Mouse (Mus musculus) bone marrow macrophage, adult 2 months (primary cell): ENCODE results near the gene Krt23. TPM values are rescaled to one million over a fixed set of nuclear protein-coding genes. Genes with fewer than 3 reads are reported as not detected.
A peak's percentile ranks its signal among the peaks of the same experiment; 100 is the strongest.

Experiments
- H3K27ac ChIP-seq: 2 replicates; pipeline ENCODE4 v1.5.1; 2012; ENCODE audit warnings: low read depth, low read length; ENCODE audit not compliant: insufficient read depth
- H3K4me1 ChIP-seq: 2 replicates; pipeline ENCODE4 v1.6.1; 2012; ENCODE audit warnings: low read length; ENCODE audit not compliant: control insufficient read depth, insufficient read depth
- H3K4me3 ChIP-seq: 2 replicates; pipeline ENCODE4 v1.5.1; 2012; ENCODE audit warnings: mild to moderate bottlenecking, low read length, moderate library complexity; ENCODE audit not compliant: insufficient read depth
- CTCF ChIP-seq: IDR thresholded peaks from 2 replicates; pipeline ENCODE4 v1.5.1; 2012; ENCODE audit warnings: low read depth, mild to moderate bottlenecking, low read length, moderate library complexity
- POLR2A ChIP-seq: IDR thresholded peaks from 2 replicates; pipeline ENCODE4 v1.6.1; 2012; ENCODE audit warnings: mild to moderate bottlenecking, low read depth, low read length, borderline replicate concordance
- polyA plus RNA-seq: library from polyadenylated mRNA; stranded (reverse); fragments of >200 nt; gene quantifications from 2 replicates; pipeline ENCODE4 v1.2.4, GENCODE M21; 2012; ENCODE audit not compliant: missing spikeins, insufficient read depth, insufficient read length

The Krt23 gene
- polyA plus RNA-seq, 1 experiment, result not detected

GRCm38 (mm10) chr11:99474981-99475380 lies 18.0 kb downstream of the Krt23 start:
- no peaks in the 10 kb centered on the region for H3K4me1 ChIP-seq
- H3K4me3 ChIP-seq, result no peak overlapping the region
- no peak overlapping the region for H3K27ac ChIP-seq
- TF ChIP-seq POLR2A (no peak), CTCF (no peak)

GRCm38 (mm10) chr11:99473433-99473832 lies 19.5 kb downstream of the Krt23 start:
- Histone ChIP-seq H3K4me1 (no peaks in the 10 kb centered on the region), H3K4me3 (no peak overlapping the region), H3K27ac (no peak overlapping the region)
- TF ChIP-seq CTCF, result no peak
- no peak for TF ChIP-seq POLR2A

- Histone ChIP-seq H3K4me3 (no peak overlapping the region), H3K27ac (no peak overlapping the region), H3K4me1 (no peaks in the 10 kb centered on the region)
- TF ChIP-seq POLR2A, result no peak
- no peak for TF ChIP-seq CTCF
Measured at GRCm38 (mm10) chr11:99472405-99472804, 20.5 kb downstream of the Krt23 start.

- no peak for TF ChIP-seq POLR2A
- no peak for TF ChIP-seq CTCF
- no peak overlapping the region for H3K4me3 ChIP-seq
- no peak overlapping the region for H3K27ac ChIP-seq
- no peaks in the 10 kb centered on the region for H3K4me1 ChIP-seq
Measured at GRCm38 (mm10) chr11:99471946-99472345, 21.0 kb downstream of the Krt23 start.

GRCm38 (mm10) chr11:99469228-99469627 lies 23.7 kb downstream of the Krt23 start:
- Histone ChIP-seq H3K27ac (no peak overlapping the region), H3K4me1 (no peaks in the 10 kb centered on the region), H3K4me3 (no peak overlapping the region)
- TF ChIP-seq CTCF (no peak), POLR2A (no peak)

DNA sequence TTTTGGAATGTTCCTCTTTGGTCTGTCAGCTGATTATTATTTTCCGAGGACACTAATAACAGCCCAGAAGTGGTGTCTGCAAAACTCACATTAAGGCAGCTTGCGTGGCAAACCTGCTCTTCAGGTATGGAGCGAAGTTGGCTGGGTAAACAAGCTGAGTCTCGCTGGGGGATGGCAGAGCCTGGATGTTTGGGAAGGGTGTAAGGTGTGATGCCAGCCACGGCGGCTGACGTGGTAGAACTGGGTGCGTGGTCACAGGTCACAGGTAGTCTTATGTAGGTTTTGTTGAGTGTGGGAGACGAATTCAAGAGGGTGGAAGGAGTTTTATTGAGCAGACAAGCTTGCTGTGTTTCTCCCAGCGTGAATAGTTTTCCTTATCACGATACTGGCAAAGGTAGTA lies 24.4 kb downstream of the Krt23 start:
- TF ChIP-seq CTCF (no peak), POLR2A (no peak)
- H3K4me3 ChIP-seq, result no peak overlapping the region
- no peaks in the 10 kb centered on the region for H3K4me1 ChIP-seq
- no peak overlapping the region for H3K27ac ChIP-seq

GRCm38 (mm10) chr11:99466316-99466715 lies 26.6 kb downstream of the Krt23 start:
- no peak for TF ChIP-seq CTCF
- no peak for TF ChIP-seq POLR2A
- no peaks in the 10 kb centered on the region for H3K4me1 ChIP-seq
- H3K27ac ChIP-seq, result no peak overlapping the region

DNA sequence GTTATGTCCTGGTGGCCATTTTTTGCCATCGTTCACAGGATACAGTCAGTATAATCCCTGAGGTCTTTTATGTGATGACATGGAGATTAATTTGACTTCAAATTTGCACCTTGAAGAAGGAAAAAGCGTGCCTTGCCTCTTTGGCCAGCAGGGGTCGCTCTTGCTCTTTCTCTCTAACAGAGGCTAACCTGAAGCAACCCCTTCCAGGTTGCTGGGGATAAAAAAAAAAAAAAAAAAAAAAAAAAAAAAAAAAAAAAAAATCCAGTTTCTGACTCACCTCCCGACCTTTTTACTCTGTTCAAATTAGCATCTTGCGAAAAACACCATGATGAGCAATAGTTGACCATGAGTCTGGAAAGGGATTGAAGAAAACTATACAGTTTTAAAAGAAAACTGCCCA lies 28.1 kb downstream of the Krt23 start:
- no peak overlapping the region for H3K27ac ChIP-seq
- no peak overlapping the region for H3K4me3 ChIP-seq
- TF ChIP-seq CTCF (peak; percentile 55), POLR2A (no peak)
- H3K4me1 ChIP-seq, result no peaks in the 10 kb centered on the region

More at GRCm38 (mm10) chr11:99466316-99466715, 26.6 kb downstream of the Krt23 start:
- no peak overlapping the region for H3K4me3 ChIP-seq

GRCm38 (mm10) chr11:99463155-99463554 lies 29.8 kb downstream of the Krt23 start:
- no peaks in the 10 kb centered on the region for H3K4me1 ChIP-seq
- TF ChIP-seq CTCF, result peak; percentile 80
- TF ChIP-seq POLR2A, result no peak
- no peak overlapping the region for H3K27ac ChIP-seq
- no peak overlapping the region for H3K4me3 ChIP-seq

DNA sequence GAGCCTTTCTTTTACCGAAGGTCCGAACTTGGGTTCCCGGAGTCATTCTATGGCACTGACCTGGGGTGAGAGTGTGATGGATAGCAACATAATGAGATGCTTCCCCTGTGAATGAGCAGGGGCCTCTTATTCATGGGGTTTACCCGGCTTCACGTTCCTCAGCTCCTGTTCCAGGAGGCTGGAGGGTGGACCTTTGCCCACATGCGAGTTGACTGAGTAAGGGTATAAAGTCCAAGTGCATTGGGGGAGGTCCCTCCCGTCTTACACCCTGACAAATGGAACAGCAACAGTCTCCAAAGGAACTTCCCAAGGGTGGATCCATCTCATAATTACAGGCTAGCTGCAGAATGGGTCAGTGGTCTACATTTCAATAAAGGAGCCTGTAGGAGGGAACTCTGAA lies 31.2 kb downstream of the Krt23 start:
- no peak for TF ChIP-seq CTCF
- no peak for TF ChIP-seq POLR2A
- Histone ChIP-seq H3K27ac (no peak overlapping the region), H3K4me1 (no peaks in the 10 kb centered on the region), H3K4me3 (no peak overlapping the region)

DNA sequence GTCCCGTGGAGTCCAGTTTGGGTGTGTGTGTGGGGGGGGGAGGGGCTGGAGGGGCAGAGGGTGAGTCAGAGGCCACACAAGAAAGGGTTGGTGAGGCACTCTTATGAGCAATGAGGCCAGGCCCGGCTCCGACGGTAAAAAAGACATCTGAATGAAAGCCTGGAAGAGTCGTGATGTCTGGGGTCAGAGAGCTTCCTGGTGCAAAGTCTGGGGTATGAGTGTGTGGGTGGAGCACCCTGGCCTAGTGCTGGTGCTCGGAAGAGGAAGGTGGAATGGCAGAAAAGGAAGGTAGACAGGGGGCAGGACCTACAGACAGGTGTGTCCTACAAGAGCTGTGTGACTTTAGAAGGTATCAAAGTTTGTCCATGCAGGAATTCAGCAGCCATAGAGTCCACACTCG lies 34.0 kb downstream of the Krt23 start:
- TF ChIP-seq POLR2A (no peak), CTCF (no peak)
- no peaks in the 10 kb centered on the region for H3K4me1 ChIP-seq
- no peak overlapping the region for H3K4me3 ChIP-seq
- no peak overlapping the region for H3K27ac ChIP-seq
